ENCODE assay signal across 1 mouse cellular context in the genomic region with DNA sequence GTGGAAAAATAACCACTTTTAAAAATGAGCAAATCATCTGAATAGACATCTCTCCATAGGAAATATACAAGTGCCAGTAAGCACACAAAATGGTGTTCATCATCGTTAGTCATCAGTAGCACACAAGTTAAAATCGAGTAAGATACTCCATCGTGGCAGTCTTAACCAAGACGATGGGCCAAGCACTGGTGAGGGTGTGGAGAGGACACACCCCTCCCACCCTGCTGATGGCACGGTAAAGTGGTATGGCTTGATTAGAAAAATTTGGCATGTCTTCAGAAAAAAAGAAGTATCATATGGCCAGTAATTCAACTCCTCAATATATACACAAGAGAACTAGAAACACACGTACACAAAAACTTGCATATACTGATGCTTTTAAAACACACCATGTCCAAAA.
TF ChIP-seq lines count a peak whose summit lies in the region.

No protein-coding gene starts in this region.

TF ChIP-seq in MEL, 35 proteins besides CTCF, POLR2A, EP300 and RAD21:
- TF ChIP-seq TCF12 (IDR thresholded peaks at IDR 0.05; ENCODE audit: low read depth, low read length) (0 out of 2 replicates have a peak, but pooled peaks have one; percentile 16), ZKSCAN1 (IDR thresholded peaks at IDR 0.05; ENCODE audit: low read depth, low read length) (no peak)
